Mouse (Mus musculus) B cell, adult 67 days (primary cell): ENCODE measurements around the gene Tmem151a. TPM values are rescaled to one million over a fixed set of nuclear protein-coding genes. Genes with fewer than 3 reads are reported as not detected.

Source experiments
- total RNA-seq, 2 experiments: library from RNA; stranded (reverse); gene quantifications; 4 replicates each; pipeline ENCODE4 v1.2.4; 2023

The Tmem151a gene
- not detected for total RNA-seq

DNA sequence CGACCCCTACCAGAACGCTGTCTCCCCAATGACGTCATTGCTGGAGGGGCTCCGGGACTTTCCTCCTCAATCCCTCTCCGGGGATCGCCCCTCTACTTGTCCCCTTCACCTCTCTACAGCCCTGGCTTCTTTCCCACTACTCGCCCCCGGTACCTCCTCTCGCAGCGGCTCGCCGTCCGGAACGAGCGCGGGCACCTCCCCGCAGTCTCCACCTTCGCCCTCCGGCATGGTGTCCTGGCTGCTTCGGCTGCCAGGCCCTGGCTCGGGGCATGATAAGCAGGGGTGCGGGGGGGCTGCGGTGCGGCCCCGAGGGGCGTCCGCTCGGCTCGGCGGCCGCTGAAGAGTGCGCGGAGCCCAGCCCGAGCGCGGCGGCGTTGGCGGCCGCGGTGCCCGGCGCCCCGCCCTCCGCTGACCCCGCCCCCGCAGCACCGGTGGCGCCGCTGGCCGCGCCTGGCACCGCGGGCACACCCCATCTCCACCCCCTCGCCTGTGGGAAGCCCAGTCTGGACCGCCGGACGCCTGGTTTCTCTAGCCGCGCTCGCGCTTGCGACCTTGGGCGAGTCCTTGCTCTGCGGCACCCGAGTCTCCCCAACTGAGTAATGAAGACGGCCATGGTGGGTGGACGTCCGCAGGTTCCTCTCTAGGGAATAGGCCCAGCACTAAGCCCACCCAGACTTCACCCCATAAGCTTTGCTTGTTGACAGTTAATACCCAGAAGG lies at the start of gene Tmem151a:
TSS of gene Tmem151a (minus strand) at position 387 of the 719 bp plus-strand sequence.

DNA sequence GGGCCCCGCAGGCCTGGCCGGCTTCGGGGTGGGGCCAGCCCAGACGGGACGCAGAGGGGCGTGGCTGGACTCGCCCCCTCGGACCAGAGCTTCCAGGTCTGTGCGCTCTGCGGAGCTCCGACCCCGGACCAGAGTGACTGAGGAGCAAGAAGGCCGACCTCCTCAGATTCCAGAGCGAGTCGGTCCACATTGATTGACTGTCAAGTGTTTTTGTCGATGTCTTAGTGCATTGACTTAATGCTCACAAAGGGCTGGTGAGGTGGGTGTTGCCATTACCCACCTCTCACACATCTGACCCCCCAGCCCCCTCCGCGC lies 33.0 kb upstream of the Tmem151a start, which contains the start of gene Klc2:
TSS of gene Klc2 (minus strand) at position 177 of the 315 bp plus-strand sequence.

DNA sequence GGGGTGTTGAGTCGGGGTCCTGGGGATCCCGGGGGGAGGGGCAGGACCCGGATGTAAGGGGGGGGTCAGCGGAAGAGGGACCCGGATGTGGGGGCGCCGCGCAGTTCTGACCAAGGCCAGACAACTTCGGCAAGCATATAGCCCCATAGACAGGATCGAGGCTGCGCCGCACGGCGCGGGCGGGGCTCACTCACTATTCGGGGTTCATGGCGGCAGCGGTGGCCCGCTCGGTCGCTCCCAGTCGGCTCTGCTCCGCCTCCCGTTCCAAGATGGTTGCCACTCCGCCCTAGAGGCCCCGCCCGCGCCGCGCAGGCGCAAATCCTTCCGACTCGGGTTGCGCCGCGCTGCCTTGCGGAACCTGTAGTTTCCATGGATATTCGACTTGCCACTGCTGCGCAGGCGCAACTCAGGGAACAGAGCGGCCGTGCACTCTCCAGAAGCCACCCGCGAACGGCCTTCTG lies 21.4 kb upstream of the Tmem151a start, which contains the start of gene Rab1b:
TSS of gene Rab1b (minus strand) at position 342 of the 461 bp plus-strand sequence.

DNA sequence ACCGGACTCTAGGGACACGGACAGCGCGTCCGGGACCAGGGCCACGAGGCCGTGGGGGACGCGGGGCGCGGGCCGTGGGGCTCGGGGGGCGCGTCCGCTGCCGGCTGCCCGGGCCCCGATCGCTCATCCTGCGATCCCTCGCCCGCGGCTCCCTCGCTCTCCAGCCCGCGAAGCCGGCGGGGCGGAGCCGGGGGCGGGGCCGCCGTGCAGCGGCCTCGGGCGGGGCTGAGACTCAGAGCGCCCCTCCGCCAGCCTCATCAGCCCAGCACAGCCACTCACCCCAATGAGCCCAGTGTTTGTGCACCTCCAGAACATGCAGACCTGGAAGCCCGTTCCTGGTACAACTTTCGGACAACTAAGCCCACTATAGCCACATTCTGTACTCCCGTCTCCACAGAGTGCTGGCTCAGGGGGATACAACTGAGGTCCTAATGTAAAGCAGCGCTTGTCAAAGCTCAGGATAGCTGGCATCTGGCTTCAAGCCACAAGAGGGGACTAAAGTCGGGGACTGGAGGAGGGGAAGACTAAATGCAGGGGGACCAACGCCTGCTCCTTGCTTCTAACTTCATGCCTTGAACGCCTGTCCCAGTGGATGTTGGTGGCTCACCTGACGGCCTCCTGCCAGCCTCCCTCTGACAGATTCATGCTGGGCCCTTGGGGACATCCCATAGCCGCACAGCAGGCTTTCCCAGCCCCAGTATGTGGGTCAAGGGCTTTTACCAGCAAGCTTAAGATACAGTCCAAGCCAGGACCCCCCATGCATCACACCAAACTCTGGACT lies 13.2 kb upstream of the Tmem151a start, which contains the start of gene Cnih2:
TSS of gene Cnih2 (minus strand) at position 159 of the 781 bp plus-strand sequence.

DNA sequence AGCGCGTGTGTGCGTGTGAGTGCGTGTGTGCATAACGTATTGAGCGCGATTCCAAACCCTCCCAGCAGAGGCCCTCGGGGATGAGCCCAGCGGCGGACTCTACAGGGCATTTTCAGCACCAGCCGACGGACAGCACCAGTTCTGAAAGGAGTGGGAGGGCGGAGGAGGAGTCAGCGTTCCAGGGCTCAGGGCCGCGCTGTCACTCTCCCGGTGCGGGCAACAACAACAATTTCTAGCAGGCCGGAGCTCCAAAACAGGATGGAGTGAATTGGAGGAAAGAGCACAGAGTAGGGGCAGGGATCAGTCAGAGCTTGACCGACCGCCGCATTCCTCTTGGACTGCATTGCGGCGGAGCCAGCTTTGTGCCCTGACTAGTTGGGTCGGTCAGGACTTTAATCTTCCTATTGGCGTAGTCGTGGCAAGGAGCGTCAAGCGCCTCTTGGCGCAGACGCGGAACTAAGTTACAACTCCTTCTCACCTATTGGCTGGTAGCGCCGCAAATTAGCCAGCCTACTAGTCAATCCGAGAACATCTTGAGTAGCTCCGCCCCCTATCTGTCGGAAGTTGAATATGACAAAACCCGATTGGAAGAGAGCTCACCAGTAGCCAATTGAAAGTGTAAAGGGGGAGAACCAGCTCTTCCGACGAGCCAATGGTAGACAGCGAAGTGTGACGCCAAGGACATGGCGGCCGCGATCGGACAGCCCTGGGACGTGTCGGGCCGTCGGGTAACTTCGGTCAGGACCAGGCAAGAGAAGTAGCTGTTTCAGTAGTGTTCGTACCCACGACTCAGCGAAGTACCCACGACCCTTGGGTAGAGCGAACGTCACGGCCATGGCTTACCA lies 2.8 kb upstream of the Tmem151a start, which contains the start of gene Yif1a:
TSS of gene Yif1a (plus strand) at position 655 of the 845 bp plus-strand sequence.

DNA sequence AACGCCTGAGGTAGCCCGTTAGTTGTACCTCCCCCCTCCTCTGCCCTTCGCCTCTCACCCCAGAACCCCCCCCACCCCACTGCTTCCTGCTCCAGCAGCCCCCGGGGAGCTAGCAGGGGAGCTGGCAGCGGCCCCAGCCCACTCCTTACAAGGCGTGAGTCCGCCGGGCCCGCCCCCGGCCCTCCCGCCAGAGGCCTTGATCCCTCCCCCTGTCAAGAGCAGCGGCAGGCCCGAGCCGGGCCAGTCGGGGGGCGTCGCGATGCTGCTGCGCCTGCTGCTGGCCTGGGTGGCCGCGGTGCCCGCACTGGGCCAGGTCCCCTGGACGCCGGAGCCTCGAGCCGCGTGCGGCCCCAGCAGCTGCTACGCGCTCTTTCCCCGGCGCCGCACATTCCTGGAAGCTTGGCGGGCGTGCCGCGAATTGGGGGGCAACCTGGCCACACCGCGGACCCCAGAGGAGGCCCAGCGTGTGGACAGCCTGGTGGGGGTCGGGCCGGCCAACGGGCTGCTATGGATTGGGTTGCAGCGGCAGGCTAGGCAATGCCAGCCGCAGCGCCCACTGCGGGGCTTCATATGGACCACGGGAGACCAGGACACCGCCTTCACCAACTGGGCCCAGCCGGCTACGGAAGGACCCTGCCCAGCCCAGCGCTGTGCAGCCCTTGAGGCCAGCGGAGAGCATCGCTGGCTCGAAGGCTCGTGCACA lies 17.3 kb downstream of the Tmem151a start, which contains the start of gene Cd248:
TSS of gene Cd248 (plus strand) at position 212 of the 703 bp plus-strand sequence.

DNA sequence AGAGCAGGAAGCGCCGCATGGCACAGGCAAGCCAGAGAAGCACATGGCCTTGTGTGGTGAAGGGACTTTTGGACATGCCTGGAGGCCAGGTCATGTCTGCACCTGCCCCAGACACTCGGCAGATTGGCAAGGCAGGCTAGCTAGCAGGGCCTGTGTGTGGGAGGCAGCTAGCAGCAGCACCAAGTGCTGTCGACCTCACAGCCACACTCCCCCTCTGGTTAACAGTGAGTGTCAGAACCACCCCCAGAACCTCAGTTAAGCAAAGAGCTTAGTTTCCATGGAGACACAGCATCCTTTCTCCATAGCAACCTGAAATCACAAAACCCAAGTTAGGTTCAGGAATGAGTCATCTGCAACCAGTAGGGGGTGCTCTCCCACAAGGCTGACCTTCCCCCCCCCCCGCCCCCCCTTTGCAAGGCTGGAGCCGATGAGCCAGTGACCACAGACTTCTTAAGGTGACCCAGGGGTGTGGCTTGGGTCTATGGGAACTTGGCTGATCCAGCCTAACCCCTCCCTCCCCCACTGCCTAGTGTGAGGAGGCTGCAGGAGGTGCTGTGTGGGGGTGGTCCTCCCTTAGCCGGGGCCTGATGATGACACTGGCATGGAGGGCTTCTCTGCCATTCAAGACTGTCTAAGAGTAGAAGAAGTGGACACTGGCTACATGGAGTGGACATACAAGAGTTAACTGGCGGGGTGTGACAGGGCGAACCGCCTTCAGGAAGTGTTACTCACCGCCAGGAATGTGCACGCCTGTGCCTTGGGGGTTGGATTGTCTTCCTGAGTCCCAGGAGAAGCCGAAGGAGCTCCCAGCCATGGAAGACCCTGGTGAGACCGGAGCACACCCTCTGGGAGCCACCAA lies 35.1 kb downstream of the Tmem151a start, which contains the start of gene Rin1:
TSS of gene Rin1 (plus strand) at position 435 of the 859 bp plus-strand sequence.

DNA sequence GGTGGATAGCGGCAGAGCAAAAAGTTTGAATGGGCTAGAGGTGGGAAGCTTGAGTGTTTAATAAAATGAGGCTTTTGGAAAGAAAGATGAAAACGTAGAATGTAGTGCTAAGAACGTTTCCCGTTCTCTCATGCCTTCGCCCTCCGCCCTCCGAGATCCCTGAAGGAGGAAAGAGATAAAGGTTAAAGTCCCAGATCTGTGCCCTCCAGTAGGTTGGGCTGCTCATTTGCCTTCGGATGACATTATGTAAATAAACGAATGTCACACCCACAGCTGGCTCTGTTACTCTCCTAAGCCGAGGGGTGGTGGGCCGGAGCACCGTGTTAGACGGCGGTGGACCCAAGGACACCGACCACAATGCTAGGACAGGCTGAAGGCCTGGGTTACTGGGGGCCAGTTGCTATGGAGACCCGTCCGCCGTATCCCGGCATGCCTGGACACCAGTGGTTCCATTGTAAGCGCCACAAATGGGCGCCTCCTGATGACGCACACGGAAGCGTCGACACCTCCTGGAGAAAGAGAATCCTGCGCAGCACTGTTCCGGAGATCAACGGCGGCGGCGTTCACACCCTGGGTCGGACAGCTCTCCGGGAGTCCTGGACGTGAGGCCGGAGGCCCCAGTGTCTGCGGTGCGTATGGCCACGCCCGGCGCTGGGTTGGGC lies 44.3 kb downstream of the Tmem151a start, which contains the start of gene Brms1:
TSS of gene Brms1 (plus strand) at position 493 of the 662 bp plus-strand sequence.

DNA sequence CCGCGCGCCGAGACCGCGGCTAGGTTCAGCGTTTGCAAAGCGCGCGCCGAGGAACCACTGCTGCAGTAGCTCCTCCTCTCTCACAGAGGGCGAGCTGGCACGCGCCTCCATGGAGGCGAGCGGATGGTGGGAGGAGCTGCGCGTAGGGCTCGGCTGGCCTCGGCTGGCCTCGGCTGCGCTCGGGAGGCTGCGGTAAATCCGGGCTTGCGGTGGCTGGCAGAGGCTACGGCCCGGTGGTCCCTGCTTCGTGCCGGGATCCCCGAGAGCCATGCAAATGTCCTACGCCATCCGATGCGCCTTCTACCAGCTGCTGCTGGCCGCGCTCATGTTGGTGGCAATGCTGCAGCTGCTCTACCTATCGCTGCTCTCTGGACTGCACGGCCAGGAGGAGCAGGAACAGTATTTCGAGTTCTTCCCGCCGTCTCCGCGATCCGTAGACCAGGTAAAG lies 46.6 kb downstream of the Tmem151a start, which contains the start of the genes B4gat1 and AC124502.3:
TSS of gene B4gat1 (plus strand) at position 118 of the 448 bp plus-strand sequence.
TSS of gene AC124502.3 (plus strand) at position 183 of the 448 bp plus-strand sequence.

DNA sequence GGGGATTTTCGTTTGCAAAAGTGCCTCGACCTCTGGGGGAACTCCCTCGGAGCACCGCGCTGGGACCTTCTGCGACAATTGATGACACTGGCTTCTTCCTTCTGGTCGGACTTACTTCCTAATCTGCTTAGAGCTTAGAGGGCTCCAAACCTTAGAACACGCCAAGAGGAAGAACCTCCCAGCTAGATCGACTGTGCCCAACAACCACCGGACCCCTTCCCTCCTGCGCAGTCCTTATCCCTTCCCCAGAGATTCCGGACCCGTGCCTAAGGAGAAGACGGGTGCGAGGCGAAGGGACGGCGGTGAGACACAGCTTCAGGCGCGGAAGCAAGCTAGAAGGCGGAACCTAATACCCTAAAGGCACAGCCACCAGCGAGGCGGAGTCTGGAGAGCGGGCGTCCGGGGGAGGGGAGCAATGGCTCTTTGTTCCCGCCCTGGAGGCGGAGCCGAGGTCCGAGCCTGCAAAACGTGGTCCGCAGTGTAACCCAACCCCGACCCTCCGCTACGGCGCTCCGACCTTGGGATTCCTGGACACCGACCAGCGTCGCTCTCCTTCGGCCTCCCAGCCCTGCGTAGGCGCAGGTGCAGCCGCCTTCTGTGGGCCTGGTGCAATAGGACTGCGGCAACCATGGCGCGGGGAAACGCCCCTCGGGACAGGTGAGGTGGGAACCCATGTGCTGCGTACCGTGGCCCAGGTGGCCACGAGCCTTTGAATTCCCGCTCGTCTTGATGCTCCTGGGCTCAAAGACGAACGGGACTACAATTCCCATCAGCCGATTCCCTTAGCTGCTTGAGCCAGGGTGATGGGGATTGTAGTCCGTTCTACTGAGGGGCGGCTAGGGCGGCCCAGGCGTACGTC lies 61.5 kb downstream of the Tmem151a start, which contains the start of gene Slc29a2:
TSS of gene Slc29a2 (plus strand) at position 240 of the 859 bp plus-strand sequence.

Other genes starting within 250 kb of the Tmem151a start
- gene Ccs, start 246.2 kb downstream of the Tmem151a start, total RNA-seq = 10 to 100 TPM; 23.0 to 24.4 TPM
- not detected for gene Ccdc87, start 246.2 kb downstream of the Tmem151a start, total RNA-seq
- under 1 TPM in 1 of 2 experiments, not detected in 1; 0.87 TPM for gene Ctsf, start 230.4 kb downstream of the Tmem151a start, total RNA-seq
- gene Actn3, start 207.6 kb downstream of the Tmem151a start, total RNA-seq = not detected
- 1 to 10 TPM; 7.9 to 9.3 TPM for gene Zdhhc24, start 206.9 kb downstream of the Tmem151a start, total RNA-seq
- 1 to 10 TPM; 4.1 to 4.3 TPM for gene Bbs1, start 178.9 kb downstream of the Tmem151a start, total RNA-seq
- 10 to 100 TPM; 78.9 to 86.2 TPM for gene Dpp3, start 157.2 kb downstream of the Tmem151a start, total RNA-seq
- gene Peli3, start 142.4 kb downstream of the Tmem151a start, total RNA-seq = 1 to 10 TPM; 1.7 to 4.2 TPM
- gene Mrpl11, start 123.4 kb downstream of the Tmem151a start, total RNA-seq = 10 to 100 TPM; 22.0 to 39.4 TPM
- gene Npas4, start 95.2 kb downstream of the Tmem151a start, total RNA-seq = not detected
- 1 to 10 TPM; 5.6 to 9.4 TPM for gene Slc29a2, start 61.7 kb downstream of the Tmem151a start, total RNA-seq
- 1 to 10 TPM; 4.8 TPM for gene B4gat1, start 46.7 kb downstream of the Tmem151a start, total RNA-seq
- gene AC124502.3, start 46.6 kb downstream of the Tmem151a start, total RNA-seq = 1 to 10 TPM; 1.2 to 2.8 TPM
- 10 to 100 TPM; 63.7 to 71.9 TPM for gene Brms1, start 44.2 kb downstream of the Tmem151a start, total RNA-seq
- 1 to 10 TPM; 2.5 to 5.3 TPM for gene Rin1, start 35.0 kb downstream of the Tmem151a start, total RNA-seq
- gene Cd248, start 17.5 kb downstream of the Tmem151a start, total RNA-seq = not detected
- gene Yif1a, start 3.0 kb upstream of the Tmem151a start, total RNA-seq = 10 to 100 TPM; 29.3 to 49.9 TPM
- gene Cnih2, start 13.0 kb upstream of the Tmem151a start, total RNA-seq = 1 to 10 TPM; 1.2 to 2.2 TPM
- gene Rab1b, start 21.5 kb upstream of the Tmem151a start, total RNA-seq = 100 to 1,000 TPM; 102 to 110 TPM
- gene Klc2, start 33.0 kb upstream of the Tmem151a start, total RNA-seq = 10 to 100 TPM; 42.3 to 50.5 TPM
- 10 to 100 TPM; 81.2 to 92.8 TPM for gene Pacs1, start 187.6 kb upstream of the Tmem151a start, total RNA-seq
- 100 to 1,000 TPM; 309 to 311 TPM for gene Sf3b2, start 209.9 kb upstream of the Tmem151a start, total RNA-seq
- gene Gal3st3, start 212.8 kb upstream of the Tmem151a start, total RNA-seq = not detected